Mouse (Mus musculus) Muller cell, postnatal 12 days (primary cell): ENCODE measurements around the gene Kcnj15.

Experiments
- DNase-seq: peaks from one replicate; pipeline ENCODE4 v3.0.0-alpha.2; 2015; ENCODE audit errors: inconsistent ontology term

Gene Kcnj15

DNA sequence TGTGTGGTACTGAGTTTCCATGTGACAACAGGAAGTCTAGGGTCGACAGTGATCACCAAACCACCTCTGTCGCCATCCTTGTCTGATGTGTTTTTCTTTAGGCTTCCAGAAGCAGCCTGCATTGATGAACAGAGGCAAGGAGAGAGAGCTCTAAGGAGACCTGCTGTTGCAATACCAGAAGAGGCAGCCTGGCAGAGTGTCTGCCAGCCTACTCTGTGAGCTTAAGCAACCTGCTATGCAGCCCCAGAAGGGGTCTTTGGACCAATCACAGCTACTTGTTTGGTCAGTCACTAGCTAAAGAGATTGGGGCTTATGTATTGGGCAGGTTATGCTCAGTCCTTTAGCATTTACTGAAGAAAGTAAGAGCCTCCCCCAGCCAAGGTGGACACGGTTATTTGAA, 11.9 kb upstream of the Kcnj15 start:
- no peak for DNase-seq

DNA sequence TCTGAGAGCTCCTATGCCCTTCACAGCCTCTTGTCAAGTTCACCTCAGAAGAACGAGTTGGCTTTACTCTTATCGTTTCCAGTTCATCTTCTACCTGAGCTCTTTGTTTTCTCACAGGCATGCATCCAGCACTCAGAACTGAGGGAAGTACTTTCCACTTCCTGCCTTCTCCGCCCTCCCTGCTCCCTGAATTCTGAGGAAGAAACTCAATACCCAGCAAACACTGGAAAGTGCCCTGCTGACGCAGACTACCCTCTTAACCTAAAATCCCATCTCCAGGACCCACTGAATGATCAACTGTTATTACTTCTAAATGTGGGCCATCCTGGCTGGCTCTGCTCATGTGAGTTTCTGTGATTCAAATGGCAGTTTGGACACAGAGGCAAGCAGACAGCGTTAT, 8.7 kb upstream of the Kcnj15 start:
- no peak for DNase-seq

DNA sequence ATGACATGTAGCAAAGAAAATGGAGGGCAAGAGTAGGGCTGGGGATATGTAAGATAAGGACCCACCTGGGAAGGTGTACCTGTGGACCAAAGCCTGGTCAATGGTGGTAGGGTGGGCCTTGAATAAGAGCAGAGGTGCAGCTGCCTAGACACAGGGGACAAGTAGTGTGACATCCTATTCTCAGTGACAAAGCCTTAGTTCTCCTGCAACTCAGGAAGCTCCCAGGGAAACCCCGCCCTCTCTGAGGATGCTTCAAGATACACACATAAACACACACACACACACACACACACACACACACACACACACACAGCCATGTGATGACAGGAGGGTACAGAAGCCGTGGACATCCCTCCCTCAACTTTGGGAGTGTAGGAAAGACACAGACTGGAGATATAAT, 710 bp upstream of the Kcnj15 start:
- DNase-seq = no peak

DNA sequence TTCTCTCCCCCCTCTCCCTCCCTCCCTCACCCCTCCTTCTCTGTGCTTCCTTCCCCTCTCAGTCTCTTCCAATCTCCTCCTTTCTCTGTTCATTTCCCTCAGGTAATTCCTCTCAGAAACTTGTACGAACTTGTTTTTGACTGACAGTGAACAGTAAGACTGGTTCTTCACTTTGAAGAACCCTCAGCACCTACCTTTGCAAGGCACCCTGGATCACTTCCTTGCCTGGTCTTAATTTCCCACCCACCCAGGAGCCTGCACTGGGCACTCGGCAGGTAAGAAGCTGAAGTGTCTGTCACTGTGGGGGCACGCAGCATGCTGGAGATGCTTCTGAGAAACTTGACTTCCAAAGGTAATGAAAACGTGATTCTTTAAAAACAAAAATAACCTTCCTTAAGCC, 742 bp downstream of the Kcnj15 start:
- DNase-seq = no peak

DNA sequence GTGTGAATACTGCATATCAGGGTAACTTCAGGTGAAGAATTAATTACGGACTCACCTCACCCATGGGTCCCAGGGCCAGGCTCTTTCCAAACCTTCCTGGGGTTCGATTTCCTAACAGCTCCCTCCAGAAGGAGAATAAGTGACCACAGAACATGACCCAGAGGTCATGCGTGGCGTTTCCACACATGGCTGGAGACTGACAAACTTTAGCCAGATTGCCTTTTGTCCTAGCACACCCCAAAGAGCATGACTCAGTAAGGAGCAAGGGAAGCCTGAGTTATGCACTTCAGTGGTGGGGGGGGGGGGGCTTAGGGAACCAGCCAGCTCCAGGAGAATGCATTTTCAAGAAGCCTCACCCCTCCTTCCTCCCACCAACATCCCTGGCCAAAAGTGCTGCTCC, 2.1 kb downstream of the Kcnj15 start:
- DNase-seq = peak; percentile 26

DNA sequence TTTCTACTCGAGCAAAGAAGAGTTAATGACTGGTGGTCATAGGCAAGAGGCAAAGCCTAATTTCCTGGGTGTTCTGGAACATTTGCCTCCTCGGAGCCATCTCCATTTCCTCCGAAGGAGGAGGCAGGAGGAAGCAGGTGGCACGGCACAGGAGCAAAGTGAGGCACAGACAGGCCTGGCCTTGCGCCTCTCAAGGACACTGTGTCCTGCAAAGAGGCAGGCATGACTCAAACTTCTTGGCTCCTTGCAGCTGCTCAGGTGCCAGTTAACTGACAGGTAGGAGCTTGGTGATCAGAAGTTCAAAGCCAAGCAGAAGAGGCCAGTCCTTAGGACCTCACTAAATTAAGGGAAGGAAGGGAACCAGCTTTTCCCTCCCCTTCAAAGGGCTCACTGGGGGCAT, 3.3 kb downstream of the Kcnj15 start:
- DNase-seq = no peak

DNA sequence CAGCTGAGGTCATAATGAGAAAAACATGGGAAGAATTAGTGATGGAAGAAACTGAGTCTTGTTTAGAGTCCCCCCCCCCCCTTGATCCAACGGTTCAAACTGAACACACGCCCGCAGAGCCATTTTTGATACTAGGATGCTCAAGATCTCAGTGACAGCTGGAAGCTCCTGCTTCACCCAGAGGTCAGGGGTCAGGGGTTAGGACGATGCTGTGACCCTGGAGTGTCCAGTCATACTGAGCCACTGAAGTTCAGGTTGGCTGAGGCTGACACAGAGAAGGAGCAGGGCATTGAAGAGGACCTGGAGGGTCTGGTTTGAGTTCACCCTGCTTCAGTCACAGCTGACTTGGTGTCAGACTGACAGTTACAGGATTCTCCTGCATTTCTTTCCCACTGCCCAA, 4.4 kb downstream of the Kcnj15 start:
- DNase-seq = no peak

DNA sequence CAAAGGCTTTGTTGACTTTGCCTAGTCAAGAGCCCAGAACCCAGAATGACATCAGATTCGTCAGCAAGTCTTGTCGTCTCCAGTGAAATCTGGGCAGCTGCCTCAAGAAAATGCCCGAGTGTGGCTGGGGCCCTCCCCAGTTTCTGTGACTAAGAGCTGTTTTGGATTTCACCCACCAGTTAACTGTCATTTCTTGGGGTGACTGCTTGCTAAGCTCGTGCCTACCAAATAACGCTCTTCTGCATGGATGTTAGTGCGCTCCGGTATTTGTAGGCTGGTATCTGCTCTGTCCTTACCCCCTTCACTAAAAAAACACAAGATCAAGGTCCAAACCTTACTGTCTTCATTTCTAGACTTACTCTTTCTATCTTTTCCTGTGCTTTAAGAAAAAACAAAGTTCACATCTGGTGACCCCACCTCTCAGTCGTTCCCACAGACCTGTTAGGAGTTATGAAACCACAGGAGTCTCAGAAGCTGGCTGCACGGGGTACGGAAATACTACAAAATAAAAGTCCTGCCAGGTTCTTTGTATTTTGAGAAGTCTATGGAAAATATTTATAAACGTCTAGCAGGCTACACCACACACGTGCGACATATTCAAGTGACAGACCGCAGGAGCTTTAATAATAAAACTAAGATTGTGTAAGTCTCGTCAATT, 5.5 kb downstream of the Kcnj15 start:
- DNase-seq = no peak

DNA sequence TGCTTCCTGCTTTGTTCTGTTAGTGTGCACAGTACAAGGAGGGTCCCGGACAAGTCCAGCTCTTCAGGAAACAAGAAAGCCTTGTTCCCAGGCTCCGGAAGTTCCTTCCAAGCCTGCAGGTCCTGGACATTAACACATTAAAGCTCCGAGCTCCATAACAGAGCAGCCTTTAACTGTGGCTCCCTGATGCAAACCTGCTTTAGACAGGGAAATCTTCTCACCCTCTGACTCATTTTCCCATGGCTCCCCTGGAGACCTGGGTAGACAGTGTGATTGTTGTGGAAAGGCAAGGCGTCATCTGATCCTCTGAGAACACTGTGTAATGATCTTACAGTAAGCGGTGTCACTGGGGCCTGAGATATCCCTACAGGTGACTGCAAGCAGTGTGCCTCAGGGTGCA, 7.0 kb downstream of the Kcnj15 start:
- no peak for DNase-seq

DNA sequence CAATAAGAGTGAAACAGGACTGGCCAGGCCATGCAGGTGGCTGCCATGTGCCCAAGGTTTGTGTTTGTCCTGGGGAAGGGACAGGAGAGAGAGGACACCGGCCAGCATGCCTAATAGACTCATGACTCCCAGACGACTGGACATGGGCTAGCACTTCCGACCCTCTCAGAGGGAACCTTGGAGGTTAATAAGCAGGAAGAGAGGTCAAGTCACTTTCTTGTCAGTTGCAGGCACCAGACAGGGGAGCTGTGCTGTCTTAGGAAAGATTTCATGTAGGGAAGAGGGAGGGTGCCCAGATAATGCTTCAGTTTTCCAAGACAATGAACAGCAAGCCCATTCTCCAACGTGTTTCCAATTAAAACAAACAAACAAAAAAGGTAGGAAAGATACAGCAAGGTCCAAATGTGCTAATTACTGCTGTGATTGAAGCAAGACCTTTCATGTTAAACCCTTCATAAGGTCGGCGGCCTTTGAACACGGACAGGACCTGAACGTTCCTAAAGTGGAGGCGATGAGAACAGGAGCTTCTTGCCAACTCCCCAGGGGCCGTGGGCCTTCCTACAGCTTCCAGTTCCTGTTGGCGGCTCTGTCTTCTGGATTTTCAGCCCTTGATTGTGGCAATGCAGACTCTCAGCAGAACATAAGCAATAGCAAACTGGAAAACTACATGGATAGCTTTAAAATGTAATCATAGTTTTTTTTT, 10.3 kb downstream of the Kcnj15 start:
- DNase-seq = no peak

DNA sequence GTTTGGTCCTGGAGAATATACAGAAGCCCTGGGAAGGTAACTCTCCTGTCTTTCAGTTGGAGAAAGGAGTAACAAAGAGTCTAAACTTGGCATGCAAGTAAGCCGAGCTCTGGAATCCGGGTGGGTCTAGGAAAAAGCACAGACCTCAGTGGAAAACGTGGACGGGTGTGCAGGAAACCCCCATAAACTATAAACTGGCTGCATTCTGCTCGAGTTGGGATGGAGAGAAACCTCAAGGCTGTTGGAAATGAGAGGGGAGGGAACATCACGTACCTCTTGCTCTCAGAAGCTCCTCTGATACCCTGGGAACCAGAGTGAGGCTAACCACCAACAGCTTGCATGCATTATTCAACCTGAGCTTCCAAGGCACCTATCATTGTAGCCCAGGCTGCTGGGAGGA, 12.3 kb downstream of the Kcnj15 start:
- DNase-seq = no peak

DNA sequence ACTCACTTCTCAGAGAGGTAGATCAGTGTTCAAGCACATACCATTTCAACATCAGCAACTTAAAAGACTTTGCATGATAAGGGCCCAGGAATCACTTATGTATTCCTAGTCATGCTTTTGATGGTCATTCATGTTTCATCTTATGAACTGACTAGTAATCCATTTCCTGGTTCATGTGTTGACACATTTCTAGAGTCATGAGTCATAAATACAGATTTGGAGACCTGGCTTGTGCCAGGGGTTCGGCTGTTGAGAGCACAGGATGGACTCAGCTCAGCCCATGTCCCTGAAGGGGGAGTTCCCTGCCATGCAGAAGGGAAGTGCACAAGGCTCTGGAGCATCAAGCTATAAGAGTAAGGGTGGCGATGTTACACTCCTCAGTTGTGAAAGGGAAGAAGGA, 15.7 kb downstream of the Kcnj15 start:
- no peak for DNase-seq

DNA sequence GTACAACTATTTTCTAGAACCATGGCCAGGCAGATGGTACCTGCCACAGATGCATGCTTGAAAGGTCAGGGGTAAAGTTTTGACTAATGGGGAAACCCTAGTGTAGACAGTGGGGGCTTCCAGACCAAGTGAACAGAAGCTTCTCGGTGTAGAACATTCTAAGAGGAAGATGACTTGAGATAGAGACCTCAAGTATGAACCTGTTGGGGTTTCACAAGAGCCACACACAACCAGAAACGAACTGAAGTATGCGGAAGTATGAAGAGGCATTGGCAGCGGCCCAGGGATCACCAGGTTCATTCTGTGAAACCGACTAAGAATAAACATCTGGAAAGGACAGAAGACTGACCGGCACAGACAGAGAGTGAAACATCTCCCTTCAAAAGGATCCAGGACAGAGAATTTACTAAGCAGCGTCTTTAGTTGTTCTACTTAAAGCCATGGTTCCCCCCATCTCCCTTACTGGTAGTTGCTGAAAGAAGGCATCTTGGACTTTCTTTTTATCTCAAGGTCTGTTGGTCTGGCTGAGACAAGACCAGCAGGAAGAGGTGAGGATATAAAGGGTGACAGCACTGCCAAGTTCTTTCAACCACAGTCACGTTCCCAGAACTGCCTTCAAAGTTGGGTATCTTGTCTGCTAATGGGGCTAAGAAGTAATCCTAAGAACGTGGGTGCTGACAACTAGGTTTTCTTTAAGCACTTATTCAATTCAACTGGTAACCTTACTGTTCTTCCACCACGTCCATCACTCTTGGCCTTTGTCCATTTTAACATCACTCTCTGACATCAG, 18.6 kb downstream of the Kcnj15 start:
- no peak for DNase-seq

DNA sequence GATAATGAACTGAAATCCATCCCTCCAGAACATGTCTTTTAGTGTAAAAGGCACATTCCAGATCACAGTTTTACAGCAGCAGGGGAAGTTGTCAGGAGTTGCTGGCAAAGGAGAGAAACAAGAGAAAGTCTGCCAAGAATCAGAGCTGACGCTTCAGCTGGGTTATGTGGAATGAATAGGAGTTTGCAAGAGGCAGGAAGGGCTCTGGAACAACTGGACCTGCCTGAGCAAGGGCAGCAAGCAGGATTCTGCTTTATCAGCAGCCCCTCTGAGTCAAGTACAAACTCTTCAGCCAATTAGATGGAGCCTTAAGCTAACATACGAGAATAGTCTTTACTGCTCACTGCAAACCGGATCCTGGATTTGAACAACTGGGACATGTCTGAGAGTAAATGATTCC, 21.7 kb downstream of the Kcnj15 start:
- DNase-seq = no peak

DNA sequence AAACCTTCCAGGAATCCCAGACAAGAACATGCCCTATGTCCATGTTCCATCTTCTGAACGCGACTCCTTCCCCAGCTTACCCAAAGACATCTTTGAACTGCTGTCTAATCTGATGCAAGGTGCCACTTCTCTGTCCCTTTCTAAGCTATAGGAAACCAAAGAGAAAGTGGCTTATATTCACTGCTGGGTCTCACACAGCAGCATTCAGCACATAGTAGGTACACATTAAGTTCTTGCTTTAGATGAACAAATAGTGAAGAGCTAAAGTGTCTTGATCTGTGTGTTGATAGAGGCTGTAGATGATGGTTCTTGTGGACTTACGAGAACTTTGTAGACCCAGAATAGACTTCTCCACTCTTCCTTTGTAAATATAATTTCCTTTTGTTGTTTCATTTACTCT, 23.0 kb downstream of the Kcnj15 start:
- DNase-seq = no peak

DNA sequence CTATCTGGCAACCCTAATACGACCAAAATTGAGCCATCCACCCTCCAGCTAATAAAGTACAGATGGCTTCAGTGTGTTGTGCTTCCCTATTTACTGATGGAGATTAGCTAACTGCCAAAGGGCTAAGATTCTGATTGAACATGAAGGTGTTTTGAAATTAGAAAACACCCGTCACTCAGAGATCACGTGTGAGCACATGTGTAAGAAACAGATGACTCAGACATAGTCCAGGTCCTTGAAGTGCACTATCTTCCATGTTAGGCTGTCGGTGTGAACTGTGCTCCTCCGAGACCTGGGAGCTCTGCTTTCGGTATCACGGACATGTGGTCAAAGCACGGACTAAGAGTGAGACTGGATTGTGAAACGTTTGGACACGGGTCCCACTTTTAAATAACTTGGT, 26.0 kb downstream of the Kcnj15 start:
- no peak for DNase-seq

DNA sequence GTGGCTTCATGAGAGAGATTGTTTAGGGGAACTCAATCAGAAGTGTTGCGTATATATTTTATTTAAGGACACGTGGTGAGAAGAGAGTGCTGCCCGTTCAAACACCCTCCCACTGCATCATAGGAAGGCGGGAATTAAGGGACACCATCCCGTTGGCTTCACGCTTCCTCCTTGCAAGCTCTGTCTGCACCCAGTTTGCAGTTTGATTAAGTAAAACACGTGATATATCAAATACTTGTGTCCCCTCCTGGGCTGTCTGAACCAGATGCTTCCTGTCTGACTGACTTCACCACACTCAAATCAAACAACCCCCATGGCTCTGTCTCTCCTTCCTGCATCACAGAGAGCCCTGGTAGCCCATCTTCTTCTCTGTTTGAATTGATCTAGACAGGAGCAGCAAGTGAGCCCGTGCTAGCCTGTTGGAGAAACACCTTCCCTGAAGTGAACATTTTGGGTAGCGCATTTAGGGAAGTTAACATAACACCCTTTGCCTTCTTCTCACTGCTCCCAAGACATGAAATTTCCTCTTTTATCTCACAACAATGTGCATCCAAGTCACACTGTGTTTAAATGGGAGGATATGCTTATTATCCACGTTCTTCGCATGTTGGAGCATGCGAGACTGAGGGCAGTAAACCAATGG, 26.8 kb downstream of the Kcnj15 start:
- DNase-seq = no peak

DNA sequence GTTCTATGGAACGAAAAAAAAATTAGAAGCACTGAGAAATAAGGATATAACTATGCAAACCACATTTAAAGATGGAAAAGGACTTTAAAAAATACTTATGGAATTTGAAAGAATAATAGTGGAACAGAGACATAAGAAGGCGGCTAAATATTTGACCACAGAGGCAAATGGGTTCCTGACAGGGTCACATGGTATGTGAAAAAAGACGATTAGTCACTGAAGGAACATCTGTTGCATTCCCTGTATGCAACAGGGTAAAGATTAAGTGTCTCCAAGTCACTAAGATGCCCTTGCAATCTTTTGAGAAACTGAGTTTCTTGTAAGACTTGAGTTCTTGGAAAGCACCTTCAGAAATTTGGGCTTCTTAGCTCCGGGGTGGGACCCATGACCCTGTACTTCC, 27.7 kb downstream of the Kcnj15 start:
- DNase-seq = no peak

DNA sequence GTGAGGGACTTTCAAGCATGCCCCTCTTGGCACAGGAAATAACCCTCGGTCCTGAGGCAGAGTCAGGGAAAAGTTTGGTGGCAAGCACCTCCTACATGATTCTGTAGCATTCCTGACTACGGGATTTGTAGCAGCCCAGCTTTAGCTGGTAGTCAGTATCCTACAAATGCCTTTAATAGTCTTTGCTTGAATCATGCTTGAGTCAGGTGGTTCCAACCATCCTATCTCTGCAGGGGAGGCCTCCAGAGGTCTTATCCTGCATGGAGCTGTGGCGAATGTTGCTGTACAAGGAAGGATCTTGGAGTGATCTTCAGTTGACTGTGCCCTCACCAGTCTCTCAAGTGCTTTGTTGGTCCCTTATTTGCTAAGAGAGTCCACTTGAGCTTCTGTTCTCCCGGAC, 28.4 kb downstream of the Kcnj15 start:
- no peak for DNase-seq

DNA sequence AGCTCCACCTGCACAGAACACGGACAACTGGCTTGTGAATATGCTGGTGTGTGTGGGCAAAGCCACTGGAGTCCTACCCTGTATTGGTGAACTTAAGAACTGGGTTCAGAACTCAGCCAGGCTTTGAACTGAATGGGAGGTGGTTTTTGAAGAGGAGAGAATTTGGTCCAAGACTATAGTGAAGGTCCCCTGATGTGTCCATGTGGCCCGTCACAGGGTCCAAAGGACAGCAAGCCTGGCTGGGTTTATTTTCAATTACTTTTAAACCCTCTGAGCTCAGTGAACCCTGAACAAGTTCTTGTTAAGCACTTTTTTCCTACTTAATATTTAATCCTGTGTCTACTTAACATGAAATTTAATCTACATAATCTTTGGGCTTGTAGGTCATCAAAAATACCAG, 30.3 kb downstream of the Kcnj15 start:
- no peak for DNase-seq

DNA sequence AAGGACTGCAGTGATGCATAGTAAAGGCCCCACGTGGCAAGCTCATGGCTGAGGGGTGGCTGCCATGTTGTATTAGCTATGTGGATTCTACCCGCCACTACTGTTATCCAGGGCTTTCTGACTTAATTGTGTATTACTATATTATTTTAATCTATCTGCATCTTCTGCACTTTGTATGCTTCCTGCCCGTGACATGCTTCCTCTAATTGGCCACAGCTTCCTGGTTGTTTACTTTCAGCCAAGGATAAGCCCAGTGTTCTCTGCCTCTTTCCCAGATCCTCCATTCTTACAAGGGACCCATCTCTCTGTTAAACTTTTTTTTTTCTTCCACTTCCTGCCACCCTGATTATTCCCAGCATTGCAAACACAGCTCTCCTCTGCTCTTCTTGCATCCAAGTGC, 32.0 kb downstream of the Kcnj15 start:
- no peak for DNase-seq

DNA sequence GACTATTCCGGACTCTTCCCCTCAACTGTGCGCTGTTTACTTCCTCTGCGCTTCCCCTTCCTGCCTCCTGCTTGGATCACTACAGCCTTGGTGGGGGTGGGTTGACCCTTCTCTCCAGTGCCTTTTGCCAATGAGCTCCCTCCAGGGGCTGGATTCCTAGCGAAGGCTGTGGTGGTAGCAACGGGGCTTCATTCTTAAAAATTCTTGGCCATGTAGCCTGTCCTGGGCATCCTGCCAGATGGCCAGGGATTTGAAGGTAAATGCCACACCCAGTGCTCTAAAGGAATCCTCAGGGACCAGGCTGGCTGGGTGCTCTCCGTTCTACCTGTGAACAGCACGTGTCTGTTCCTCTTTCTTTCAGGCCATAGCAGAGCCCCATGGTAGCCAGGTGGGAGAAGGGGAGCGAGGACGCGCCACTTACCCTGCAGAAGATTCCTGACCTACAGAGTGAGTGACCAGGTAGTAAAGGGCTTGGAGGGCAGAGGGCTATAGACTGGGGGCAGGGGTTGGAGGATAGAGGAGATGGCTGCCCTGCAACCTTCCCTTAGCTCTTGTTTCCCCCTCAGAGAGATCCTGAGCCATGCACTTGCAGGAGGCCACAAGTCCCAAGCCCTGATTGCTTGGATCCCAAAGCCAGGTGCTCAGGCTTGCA, 34.2 kb downstream of the Kcnj15 start:
- no peak for DNase-seq
